Mouse (Mus musculus) retina, postnatal 1 day (tissue): ENCODE data around the gene C1s2.
"Not testable (repeated sequence)": the region's sequence is repeated elsewhere in the genome, so short reads cannot be mapped to it uniquely, and the experiment has no call there.

ENCODE experiments used
- DNase-seq: peaks from one replicate; pipeline ENCODE4 v3.0.0-alpha.2; 2012

The C1s2 gene

DNA sequence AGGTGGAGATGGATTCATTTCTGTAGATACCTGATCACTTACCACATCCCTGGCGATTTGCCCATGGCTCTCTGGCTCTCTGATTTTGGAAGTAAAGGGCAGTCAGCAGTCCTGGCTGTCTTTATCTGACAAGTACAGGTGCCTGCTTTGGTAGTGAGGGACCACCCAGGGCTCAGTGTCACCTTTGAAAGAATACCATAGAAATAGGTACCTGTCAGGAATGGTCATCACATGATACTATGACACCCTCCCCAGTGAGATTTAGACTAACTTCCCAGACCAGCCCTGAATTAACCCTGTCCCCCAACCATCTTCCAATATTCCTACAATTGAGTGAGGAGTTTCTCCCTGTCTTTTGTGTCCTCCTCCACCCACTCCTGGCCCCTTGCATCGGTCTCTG lies at the start of gene C1s2:
TSS of gene C1s2 (minus strand) at position 101 of the 400 bp plus-strand sequence.
- not testable (repeated sequence) for DNase-seq

DNA sequence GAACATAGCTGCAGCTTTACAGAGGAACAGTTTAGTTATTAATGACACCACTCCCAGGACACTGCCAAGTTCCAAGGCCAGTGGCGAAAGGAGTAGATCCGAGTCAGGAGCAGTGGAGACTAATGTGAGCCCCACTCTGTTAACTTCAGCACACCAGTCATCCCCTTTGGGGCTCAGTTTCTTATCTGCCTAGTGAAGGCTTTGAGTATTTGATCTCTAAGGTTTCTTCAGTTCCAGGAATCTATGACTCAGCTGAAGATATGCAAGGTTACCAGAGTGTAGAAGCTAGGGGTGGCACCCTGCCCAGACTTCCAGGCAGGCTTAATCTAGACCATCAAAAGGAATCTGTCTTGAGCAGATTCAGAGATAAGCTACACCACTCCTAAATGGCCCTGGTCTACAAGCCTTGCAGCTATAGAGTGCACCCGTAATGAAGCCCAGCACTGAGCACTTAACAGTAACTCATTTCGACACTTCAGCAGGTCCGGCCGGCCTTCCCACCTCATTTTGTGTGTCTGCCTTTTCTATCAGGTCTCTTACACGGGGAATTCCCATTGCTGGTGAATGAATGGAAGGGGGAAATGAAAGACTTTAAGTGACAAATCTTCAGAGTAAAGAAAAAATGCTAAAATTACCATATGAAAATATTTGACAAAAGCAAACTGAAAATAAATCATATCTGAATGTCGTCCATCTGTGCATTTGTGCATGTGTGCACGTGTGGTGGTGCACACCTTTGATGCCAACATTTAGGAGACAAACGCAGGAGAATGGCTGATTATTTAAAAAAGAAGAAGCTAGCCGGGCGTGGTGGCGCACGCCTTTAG lies 47.9 kb upstream of the C1s2 start:
- peak; percentile 5 for DNase-seq

DNA sequence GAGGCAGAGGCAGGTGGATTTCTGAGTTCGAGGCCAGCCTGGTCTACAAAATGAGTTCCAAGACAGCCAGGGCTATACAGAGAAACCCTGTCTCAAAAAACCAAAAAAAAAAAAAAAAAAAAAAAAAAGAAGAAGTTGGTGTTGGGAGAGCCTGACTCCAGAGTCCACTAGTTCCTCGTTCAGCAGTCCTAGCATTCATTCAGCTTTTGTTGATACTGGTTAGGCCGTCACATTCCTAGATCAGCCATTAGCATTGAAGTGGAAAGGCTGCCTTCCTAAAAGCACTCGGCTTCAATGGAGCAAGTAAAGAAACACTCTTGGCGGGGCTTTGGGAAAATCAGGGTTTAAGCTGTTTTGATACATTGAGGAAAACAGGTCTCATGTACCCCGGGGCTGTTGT lies 46.4 kb upstream of the C1s2 start:
- not testable (repeated sequence) for DNase-seq

DNA sequence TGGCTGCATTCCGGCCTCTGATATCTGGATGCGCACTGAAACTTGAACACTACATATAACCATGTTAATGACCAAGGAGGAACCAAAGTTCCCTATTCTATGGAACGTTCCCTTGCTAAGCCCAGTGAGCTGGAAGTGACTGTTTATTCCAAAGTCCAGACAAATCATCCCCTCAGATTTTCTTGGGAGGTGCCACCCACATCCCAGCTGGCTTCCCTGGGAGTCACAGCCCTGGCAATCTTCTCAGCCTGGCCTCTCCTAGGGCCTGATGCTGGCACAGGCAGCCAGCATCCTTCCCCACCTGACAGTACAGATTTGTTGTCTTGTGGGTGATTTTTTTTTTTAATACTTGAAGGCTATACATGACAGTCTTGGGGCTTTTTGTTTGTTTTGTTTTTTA lies 43.6 kb upstream of the C1s2 start:
- DNase-seq: no peak

GRCm38 (mm10) chr6:124678769-124679168 lies 42.9 kb upstream of the C1s2 start:
- no peak for DNase-seq

- DNase-seq: no peak
These were observed 40.3 kb upstream of the C1s2 start for GRCm38 (mm10) chr6:124676171-124676570.

DNA sequence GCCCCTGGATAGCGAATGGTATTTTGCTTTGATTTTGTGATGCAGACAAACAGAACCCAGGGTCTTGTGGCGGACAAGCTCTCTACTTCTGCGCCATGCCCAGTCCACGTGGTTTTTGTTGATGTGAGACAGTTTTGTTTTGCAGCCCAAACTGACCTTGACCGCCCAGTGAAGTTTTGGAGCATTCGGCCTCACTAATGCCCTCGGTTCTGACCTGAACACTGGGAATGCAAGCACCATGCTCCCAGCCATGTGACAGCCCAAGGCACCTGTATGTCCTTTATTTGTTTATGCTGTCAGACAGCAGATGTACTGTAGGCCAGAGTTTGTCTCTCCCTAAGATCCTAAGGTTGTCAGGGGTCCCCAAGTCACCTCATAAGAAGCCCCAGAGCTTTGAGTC lies 38.7 kb upstream of the C1s2 start:
- no peak for DNase-seq

DNA sequence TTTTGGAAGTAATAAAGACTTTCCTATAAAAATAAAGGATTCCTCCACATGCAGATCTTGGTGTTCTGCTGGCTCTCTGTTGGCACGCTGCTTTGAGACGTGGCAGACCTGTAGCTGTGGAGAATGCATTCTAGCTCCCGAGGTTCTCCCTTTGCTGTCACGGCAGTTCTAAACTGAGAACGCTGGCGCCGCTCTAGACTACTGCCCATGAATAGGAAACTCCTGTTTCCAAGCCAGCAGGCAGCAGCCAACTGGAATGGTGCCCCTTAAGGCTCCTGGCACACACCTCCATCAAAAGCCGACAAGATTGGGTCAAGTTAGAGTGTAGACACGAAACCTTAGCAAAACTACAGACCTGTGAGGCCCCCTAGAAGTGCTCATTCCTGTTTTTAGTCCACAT lies 37.7 kb upstream of the C1s2 start:
- no peak for DNase-seq

- DNase-seq: no peak
These were observed 36.2 kb upstream of the C1s2 start for GRCm38 (mm10) chr6:124672100-124672499.

DNA sequence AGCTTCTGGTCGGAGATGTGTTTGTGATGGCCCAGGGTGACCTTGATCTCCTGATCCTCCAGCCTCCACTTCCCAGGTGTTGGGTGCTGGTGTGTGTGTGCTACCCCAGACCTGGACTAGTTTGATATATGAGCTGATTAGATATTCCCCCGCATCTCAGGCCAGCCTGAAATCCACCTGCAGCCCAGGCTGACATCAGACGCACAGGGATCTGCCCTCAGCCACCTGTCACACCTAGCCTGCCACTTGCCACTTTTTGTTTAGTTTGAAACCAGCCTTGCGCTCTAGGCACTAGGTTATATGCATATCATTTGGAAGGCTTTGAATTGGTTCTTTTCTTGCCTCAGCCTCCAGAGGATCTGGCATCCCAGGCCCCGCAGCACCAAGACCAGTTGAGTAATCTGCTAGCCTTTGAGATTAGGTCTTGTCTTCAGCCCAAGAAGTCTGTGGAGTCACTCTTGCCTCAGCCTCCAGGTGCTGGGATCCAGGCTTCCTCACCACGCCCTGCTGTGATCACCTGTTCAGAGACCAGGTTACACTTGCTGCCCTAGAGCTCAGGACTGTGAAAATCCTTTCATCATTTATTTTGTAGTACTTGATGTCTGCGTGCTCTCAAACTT lies 34.5 kb upstream of the C1s2 start:
- DNase-seq: no peak

- no peak for DNase-seq
These were observed 33.5 kb upstream of the C1s2 start for GRCm38 (mm10) chr6:124669234-124669859.

GRCm38 (mm10) chr6:124665011-124665410 lies 29.1 kb upstream of the C1s2 start:
- DNase-seq: no peak

DNA sequence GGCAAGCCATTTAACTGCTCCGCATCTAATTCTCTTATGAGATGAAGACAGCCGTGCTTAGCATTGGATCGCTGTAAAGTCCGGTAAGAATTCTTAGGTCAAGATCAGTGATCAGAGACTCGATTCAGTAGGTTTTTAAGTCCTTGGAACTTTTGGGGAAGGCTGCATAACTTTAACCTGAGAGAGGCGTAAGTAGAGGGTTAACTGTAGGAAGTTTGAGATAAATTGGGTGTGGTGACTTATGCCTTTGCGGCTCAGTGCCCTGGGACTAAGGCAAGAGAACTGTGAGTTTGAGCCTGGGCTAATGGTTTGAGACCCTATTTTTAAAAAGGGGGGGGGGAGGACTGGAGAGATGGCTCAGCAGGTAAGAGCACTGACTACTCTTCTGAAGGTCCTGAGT lies 28.4 kb upstream of the C1s2 start:
- no peak for DNase-seq

- no peak for DNase-seq
These were observed 27.5 kb upstream of the C1s2 start for GRCm38 (mm10) chr6:124663424-124663795.

- peak; percentile 98 for DNase-seq
These were observed 26.9 kb upstream of the C1s2 start, which contains the start of gene Lpcat3 for GRCm38 (mm10) chr6:124662477-124663423. Gene Lpcat3, plus strand, starts transcription at chr6:124663027.

GRCm38 (mm10) chr6:124661995-124662394 lies 26.1 kb upstream of the C1s2 start:
- no peak for DNase-seq

DNA sequence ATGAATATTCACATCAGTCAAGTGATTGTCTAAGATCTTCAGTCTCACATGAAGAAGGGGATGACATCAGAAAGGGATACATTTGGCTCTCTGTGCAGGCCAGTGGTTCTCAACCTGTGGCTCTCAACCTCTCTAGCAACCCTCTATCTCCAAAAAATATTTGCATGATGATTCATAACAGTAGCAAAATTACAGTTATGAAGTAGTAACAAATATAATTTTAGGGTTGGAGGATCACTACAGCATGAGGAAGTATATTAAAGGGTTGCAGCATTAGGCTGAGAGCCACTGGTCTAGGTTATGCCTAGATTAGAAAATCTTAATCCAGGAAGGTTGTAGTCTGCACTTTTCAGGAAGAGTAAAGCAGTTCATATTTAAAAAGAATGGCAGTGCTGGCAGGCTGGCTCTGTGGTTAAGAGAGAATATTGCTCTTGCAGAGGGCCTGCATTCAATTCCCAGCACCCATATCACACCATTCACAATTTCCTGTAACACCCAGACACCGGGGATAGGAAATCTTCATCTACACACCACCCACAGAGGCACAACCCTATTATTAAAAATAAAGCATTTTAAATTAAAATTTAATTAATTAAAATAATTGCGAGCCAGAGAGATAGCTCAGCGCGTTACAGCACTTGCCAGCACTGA lies 25.4 kb upstream of the C1s2 start:
- DNase-seq: no peak

- DNase-seq: no peak
These were observed 22.2 kb upstream of the C1s2 start for GRCm38 (mm10) chr6:124658067-124658466.

- DNase-seq: no peak
These were observed 20.0 kb upstream of the C1s2 start for GRCm38 (mm10) chr6:124655893-124656292.

DNA sequence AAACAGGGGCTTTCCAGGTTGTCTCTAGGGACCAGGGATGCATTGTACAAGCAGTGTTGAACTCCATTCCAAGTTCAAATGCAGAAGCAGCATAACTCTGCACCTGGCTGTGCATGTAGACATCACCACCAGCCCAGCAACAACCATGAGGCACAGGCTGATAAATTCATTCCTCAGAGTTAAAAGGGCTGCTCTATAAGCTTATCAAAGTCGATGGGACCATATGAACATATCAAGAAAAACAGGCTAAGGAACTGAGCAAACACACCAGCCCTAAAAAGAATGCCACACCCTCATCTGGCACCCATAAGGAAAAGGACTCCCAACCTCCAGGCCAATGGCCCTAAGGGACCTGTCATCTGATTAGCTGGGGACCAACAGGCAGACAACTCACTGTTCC lies 10.5 kb upstream of the C1s2 start:
- DNase-seq: no peak

DNA sequence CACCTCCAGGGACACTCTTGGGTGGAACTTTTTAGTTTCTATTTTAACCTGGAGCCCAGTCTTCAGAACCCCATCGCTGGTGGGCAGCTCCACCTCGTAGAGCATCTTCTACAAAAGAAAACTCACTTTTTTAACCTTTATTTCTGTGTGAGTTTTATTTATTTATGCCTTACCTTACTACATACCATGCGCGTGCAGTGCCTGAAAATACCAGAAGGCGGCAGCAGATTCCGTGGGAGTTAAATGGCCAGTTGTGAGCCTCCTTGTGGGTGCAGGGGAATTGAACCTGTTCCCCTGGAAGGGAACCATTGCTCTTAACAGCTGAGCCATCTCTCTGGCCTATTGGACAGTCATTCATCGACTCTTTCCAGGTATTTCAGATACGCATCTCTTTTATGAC lies 5.1 kb upstream of the C1s2 start:
- peak; percentile 60 for DNase-seq

DNA sequence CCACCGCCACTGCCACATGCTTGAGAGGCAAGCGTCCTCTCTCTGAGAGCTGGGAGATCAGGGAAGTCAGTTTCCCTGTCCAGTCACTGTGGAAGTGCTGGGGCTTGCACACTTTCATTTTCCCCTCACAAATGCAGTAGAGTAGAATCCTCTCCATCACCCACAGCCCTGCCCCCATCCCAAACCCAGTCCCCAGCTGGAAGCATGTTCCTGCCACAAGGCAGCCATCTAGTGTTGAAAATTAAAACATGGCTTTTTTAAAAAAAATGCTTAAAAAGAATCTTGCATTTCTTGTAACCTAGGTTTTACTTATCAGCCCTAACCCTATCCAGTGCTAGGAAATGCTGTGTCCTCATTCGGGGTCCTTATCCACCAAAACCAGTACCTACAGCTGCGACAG lies 4.2 kb upstream of the C1s2 start:
- DNase-seq: no peak
